Mouse (Mus musculus) small intestine, adult 2 months (tissue): ENCODE measurements around the gene Slc4a1.

Experiments
- CTCF ChIP-seq: fragments of 200-500 bp; IDR thresholded peaks from 2 replicates; pipeline ENCODE4 v1.5.1; 2012; ENCODE audit warnings: low read depth, mild to moderate bottlenecking, control low read depth, inconsistent platforms, low read length, moderate library complexity, mixed read lengths; ENCODE audit not compliant: insufficient replicate concordance, insufficient read length; ENCODE audit errors: extremely low read depth
- POLR2A ChIP-seq: fragments of 200-500 bp; IDR thresholded peaks from 2 replicates; pipeline ENCODE4 v1.6.1; 2012; ENCODE audit warnings: low read depth, mild to moderate bottlenecking, control low read depth, inconsistent platforms, low read length, moderate library complexity

DNA sequence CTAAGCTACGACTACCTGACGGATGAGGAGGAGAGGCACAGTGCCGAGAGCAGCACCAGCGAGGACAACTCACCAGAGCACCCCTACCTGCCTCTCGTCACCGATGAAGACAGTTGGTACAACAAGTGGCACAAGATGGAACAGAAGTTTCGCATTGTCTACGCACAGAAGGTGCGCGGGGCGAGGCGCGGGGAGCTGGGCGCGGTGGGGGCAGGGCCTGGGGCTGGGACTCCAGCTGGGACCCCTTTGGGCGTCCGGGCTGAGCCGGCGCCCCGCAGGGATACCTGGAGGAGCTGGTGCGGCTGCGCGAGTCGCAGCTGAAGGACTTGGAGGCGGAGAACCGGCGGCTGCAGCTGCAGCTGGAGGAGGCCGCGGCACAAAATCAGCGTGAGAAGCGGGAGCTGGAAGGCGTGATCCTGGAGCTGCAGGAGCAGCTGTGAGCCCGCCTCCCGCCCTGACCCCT, 33.6 kb upstream of the Slc4a1 start:
- TF ChIP-seq POLR2A (no peak), CTCF (no peak)
